Mouse (Mus musculus) embryo, embryonic 10 days (tissue): ENCODE measurements around the gene Cwc25.
"Not testable (repeated sequence)": the region's sequence is repeated elsewhere in the genome, so short reads cannot be mapped to it uniquely, and the experiment has no call there.

Experiments used
- DNase-seq: peaks from one replicate; pipeline ENCODE4 v3.0.0-alpha.2; 2015; ENCODE audit warnings: low spot score

Gene Cwc25

DNA sequence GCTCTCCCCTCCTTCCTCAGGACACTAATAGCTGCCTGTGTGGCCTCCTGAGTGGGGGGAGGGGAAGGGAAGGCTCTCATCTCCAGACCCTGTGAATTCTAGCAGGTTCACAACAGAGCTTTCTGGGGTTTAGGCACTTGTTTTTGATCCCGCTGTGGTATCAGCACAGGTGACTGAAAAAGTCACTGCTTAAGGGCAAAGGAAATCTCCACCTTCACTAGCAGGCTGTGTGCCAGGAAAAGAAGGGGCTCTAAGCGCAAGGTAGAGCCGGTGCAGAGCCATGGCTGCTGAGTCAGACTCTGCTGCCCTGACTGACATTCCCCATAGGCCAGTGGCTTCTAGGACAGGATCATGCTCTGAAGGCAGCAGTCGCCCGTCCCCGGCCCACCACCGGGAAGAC is 37.6 kb downstream of the Cwc25 start:
- DNase-seq, result no peak

DNA sequence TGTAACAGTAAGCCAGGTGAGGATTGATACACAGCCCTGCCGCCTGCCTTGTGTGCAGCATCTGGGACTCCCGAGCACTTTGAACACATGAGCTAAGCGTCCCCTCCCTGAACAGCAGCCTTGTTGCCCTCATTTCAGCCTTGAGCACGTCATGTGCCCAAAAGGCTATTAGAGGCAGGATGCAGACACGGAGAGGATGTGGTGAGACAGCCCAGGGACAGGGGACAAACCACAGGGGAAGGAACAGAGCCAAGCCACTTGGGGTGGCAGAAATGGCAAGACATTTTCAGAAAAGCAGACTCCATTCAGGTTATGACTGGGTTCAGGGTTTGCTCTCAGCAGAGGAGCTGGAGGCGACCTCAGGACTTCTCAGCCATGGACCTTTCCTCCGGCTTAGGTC is 38.0 kb downstream of the Cwc25 start:
- DNase-seq, result no peak

DNA sequence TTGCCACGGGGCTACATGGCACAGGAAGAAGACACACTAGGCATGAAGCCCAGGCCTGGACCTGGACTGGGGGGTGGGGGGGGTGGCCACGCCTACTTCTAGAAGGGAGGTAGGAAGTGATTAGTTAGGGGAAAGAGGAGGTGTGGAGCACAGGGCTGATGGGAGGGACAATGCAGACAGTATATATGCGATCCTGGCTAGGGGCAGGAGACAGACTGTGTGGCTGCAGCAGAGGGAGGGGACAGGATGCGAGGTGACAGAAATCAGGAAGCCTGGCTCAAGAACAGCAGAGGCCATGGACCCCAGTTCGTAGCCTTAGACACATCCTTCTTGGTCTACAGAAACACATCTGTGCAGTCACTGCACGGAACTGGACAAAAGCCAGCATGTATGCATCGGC is 42.6 kb downstream of the Cwc25 start:
- no peak for DNase-seq

- DNase-seq, result no peak
These were observed 45.0 kb downstream of the Cwc25 start for GRCm38 (mm10) chr11:97721338-97721737.

DNA sequence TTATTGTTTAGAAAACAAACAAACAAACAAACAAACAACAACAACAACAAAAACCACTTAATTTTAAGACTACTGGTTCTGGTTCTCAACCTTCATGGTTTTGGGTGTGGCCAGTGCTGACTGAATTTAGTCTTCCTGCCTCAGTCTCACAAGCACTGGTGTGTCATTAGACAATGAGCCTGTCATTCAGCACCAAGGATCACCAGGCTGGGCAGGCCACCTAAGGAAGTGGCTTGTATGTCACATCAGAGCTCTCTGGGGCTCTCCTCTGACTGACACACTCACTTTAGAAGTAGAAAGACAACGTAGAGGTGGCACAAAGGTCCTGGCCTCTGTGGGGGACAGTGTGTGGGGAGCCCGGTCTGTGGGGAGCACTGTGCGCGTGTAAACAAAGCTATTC is 47.3 kb downstream of the Cwc25 start:
- no peak for DNase-seq

DNA sequence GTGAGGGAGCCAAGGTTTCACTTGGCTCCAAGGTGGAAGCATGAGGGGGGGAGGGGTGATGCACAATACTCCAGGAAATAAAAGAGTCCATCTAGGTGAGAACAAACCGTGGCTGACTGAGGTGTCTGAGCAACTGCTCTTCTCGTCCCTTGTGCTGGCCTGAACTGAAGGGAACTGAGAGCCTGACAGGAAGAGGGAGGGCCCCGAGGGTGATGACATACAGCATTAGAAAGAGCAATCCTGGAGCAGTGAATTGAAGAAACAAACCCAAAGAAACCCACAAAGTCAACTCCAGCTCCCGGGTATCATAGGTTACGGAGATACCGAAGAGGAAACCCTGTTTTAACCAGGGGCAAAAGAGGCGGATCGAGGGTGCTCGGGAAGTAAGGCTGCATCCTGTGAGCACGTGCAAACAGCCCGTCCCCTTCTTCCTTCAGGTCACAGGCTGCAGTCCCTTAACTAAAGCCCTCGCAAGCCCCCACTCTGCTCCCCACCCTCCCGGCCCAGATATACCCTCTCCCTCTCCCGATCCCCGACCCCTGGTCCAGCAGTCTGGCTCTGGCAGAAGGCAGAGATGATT is 48.0 kb downstream of the Cwc25 start:
- no peak for DNase-seq

DNA sequence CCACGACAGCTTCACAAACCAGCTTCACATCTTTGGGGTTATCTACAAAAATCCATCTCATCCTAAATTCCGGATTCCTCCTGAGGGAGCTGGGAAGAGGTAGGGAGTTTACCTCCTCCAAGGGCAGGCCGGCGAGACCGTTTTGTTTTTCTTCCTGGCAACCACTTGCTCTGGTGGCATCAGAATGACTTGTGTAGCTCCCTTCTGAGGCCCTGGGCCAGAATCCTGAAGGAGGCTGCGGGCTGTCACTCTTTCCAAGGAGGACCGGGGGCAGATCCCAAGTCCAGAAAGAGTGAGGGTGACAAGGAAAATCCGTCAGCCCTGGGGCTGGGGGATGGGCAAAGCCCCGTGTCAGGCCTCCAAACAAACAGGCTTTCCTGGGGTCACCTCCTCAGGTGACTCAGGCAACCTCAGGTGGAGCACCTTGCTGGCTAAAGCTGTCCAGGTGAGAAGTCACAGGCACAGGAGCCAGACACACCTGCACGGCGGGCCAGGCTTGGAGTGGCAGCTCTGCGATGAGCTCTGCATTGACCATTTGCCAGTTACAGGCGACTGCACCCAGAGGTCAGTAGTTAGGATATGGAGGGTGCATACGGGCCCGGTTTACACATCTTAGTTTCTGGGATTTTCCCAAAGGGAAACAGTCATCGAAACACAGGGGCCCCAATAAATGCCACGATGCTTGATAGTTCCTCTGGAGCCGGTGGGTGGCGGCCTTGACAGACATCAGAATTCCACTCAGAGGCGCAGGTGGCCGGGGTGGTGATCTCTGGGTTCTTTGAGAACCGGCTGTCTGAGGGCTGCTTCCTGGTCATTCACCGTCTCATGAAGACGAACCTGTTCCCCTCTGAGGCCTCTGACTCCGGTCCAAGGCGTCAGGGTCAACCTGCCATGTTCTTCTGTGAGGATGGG is 48.7 kb downstream of the Cwc25 start:
- DNase-seq, result no peak

- no peak for DNase-seq
These were observed 50.3 kb downstream of the Cwc25 start for GRCm38 (mm10) chr11:97716021-97716420.

DNA sequence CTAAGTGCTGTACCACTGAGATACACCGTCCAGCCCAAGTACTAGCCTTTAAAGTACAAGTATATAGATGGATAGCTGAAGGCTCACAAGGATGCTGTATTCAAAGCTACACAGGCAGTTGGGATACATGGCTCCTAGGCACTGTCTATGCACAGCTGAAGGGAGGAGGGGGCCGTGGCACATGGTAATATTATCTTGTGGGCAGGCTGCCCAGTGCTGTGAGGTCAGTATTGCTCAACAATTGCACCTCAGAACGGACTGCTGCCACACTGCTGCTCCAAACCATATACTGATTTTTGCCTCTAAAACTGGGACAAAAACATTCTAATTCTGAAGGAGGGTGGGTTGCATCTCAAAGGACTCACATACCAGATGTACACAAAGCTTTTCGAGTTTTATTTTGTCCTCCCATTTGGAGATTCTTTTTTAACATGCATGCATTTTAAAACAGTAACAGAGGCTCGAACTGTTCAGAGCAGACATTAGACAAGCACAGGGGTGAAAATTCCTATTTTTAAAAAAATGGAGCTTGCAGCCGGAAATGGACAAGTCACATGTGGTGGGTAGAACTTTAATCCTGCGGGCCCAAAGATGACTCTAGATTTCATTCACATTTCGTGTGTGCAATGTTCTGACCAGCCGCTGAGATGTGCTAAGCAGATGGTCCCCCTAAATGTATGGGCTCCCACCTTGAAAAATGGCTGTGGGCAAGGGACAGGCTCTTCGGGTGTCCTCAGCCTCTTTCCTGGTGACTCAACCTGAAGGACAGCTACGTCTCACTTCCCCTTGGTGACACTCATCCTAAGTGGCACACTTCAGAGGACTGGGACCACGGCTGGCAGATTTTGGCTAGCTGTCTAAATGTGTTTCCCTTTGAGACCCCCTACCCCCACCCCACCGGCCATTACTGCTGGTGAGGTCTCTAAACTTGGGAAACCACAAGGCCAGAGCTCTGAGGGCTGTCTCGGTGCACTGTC is 51.3 kb downstream of the Cwc25 start:
- no peak for DNase-seq

- DNase-seq, result no peak
These were observed 52.0 kb downstream of the Cwc25 start for GRCm38 (mm10) chr11:97714356-97714755.

- DNase-seq, result no peak
These were observed 52.5 kb downstream of the Cwc25 start for GRCm38 (mm10) chr11:97713896-97714295.

DNA sequence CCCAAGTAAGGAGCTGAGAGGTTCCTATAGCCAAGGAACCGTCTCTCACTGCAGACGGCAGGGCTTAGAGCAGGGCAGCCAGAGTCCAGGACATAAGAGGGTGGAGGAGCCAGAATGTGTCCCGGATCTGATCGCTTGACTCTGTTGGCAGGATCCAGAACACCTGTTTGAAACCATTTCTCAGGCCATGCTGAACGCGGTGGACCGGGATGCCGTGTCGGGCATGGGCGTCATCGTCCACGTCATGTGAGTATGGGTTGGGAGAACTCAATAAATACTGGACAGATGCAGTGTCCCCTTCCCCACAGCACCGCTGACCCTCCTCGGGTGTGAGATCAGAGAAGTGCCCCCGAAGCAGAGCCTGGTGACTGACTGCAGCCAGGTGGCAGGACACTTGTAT is 54.1 kb downstream of the Cwc25 start:
- DNase-seq, result no peak

DNA sequence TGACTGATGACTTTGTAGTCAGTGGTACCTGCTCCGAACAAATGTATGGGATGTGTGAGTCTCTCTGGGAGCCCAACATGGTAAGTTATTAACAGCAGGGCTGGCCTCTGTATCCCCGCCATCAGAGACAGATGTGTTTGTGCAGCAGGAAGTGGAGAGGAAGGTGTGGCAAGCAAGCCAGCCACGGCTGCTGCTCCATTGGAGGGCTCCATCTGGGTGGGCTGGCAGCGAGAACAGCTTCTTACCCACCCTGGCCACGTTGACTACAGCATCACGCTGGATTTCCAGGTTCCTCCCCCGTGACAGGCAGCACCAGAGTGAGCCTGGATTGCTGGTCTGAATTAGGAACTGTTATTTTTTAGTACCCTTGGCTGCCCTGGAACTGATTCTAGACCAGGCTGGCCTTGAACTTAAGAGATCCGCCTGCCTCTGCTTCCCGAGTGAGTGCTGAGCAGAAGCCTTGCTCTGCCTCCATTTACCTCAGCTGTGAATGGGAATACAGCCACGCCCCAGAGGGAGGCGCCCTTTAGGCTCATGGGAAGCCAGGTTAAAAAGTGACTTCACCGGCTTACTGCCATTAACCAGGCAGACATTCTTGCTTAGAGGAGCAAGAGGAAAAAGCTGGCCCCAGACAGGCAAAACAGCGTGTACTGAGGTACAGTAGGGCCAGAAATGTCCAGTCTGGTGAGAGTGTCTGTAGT is 55.0 kb downstream of the Cwc25 start:
- no peak for DNase-seq

DNA sequence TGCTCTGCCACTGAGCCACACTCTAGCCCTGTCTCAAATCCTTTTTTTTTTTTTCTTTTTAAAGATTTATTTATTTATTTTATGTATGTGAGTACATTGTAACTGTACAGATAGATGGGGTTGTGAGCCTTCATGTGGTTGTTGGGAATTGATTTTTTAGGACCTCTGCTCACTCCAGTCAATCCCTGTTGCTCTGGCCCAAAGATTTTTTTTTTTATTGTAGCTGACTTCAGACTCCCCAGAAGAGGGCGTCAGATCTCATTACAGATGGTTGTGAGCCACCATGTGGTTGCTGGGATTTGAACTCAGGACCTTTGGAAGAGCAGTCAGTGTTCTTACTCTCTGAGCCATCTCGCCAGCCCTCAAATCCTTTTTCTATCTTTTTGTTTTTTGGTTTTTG is 56.3 kb downstream of the Cwc25 start:
- DNase-seq, result not testable (repeated sequence)

- DNase-seq, result peak; percentile 100
These were observed 63.1 kb downstream of the Cwc25 start, which contains the start of gene Psmb3 for GRCm38 (mm10) chr11:97703039-97703826. Gene Psmb3 (plus strand): TSS chr11:97703399.

DNA sequence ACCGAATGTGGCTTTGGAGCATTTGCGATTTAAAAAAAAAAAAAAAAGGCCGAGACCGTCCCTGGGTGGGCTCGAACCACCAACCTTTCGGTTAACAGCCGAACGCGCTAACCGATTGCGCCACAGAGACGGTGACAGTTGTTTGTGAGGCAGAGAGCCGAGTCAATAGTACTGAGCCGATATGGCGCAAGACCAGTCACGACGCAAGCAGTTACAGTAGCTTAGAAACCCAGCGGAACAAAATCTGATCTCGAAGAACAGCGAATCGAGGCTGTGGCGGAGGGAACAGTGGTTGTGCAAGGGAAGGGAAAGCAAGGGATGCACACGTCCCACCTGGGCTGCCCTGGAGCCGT is 64.0 kb downstream of the Cwc25 start:
- peak; percentile 92 for DNase-seq

GRCm38 (mm10) chr11:97701581-97702392 is 64.6 kb downstream of the Cwc25 start:
- no peak for DNase-seq

DNA sequence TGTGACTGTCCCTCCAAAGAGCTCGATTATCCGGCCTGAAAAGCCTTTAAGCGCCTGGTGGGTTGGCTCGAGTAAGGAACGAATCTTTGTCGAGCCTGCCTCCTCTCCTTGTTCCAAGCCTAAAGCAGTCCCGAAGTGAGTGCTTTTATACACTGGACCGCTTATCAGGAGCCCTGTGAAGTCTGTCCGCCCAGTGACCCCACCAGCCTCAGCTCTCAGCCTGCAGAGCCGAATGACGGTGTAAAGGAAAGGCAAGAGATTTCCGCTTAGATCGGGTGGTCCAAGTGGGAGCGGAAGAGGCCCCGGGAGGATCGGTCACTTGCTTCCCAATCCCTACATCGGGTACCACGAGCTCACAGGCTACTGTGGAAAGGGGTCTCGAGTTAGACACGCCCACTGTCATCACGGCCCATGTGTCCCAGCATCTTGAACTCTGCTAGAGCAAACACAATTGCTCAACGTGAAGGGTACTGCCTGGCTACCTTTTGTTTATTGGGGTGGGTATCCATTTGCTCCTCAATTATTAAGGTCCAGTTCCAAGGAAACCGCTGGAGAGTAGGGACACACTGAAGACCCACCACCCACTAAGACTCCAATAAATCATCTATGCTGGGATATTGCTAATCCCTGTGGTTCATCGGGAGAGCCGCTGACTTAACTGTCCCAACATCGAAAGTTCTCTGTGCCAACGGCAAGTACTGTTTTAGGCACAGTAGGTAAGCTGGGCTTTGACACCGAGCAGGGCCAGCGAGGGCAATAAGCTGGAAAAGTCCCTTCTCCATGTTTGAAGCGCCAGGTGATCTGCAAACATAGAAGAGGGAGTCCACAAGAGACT is 65.4 kb downstream of the Cwc25 start:
- peak; percentile 68 for DNase-seq
